Mouse (Mus musculus): ENCODE data around the gene Dock2. TPM values are rescaled to one million over a fixed set of nuclear protein-coding genes. Genes with fewer than 3 reads are reported as not detected.

The Dock2 gene
- polyA plus RNA-seq, 1 experiment: not detected

GRCm38 (mm10) chr11:34416619-34416979 lies 367.1 kb downstream of the Dock2 start:
- Histone ChIP-seq H3K27me3 (ENCODE audit: control insufficient read depth, insufficient read depth, low read length, poor library complexity, severe bottlenecking) (0 out of 2 replicates have a peak, but pooled peaks cover 2% of the 10 kb centered on the region), H3K27ac (ENCODE audit: insufficient read depth, low read length) (no peak overlapping the region), H3K9me3 (replicated peaks; ENCODE audit: control insufficient read depth, insufficient read depth, low read length, poor library complexity, severe bottlenecking) (peaks cover 3% of the 10 kb centered on the region), H3K36me3 (ENCODE audit: control insufficient read depth, insufficient read depth, low read length, poor library complexity, severe bottlenecking) (no peaks in the 10 kb centered on the region), H3K4me3 (ENCODE audit: low read depth, low read length) (no peak overlapping the region), H3K4me1 (ENCODE audit: control insufficient read depth, insufficient read depth, low read length) (no peaks in the 10 kb centered on the region), H3K9ac (ENCODE audit: low read depth, poor library complexity, severe bottlenecking) (no peak overlapping the region)
- TF ChIP-seq CTCF (IDR thresholded peaks at IDR 0.05; ENCODE audit: low read depth, low read length) (no peak), POLR2A (IDR thresholded peaks at IDR 0.05; ENCODE audit: insufficient read depth, low read length) (no peak)

- Histone ChIP-seq H3K4me1 (ENCODE audit: control insufficient read depth, insufficient read depth, low read length) (no peaks in the 10 kb centered on the region), H3K27me3 (ENCODE audit: control insufficient read depth, insufficient read depth, low read length, poor library complexity, severe bottlenecking) (0 out of 2 replicates have a peak, but pooled peaks cover 2% of the 10 kb centered on the region), H3K9ac (ENCODE audit: low read depth, poor library complexity, severe bottlenecking) (no peak overlapping the region), H3K9me3 (replicated peaks; ENCODE audit: control insufficient read depth, insufficient read depth, low read length, poor library complexity, severe bottlenecking) (peaks cover 3% of the 10 kb centered on the region), H3K36me3 (ENCODE audit: control insufficient read depth, insufficient read depth, low read length, poor library complexity, severe bottlenecking) (no peaks in the 10 kb centered on the region), H3K4me3 (ENCODE audit: low read depth, low read length) (no peak overlapping the region), H3K27ac (ENCODE audit: insufficient read depth, low read length) (no peak overlapping the region)
- TF ChIP-seq CTCF (IDR thresholded peaks at IDR 0.05; ENCODE audit: low read depth, low read length) (no peak), POLR2A (IDR thresholded peaks at IDR 0.05; ENCODE audit: insufficient read depth, low read length) (no peak), EP300 (IDR thresholded peaks at IDR 0.05; ENCODE audit: insufficient read depth, low read depth, low read length) (no peak)
Measured at GRCm38 (mm10) chr11:34415884-34416618, 367.6 kb downstream of the Dock2 start.

GRCm38 (mm10) chr11:34406850-34407249 lies 376.8 kb downstream of the Dock2 start:
- no peaks in the 10 kb centered on the region for H3K27me3 ChIP-seq (ENCODE audit: control insufficient read depth, insufficient read depth, low read length, poor library complexity, severe bottlenecking)
- no peak overlapping the region for H3K4me3 ChIP-seq (ENCODE audit: low read depth, low read length)
- no peaks in the 10 kb centered on the region for H3K36me3 ChIP-seq (ENCODE audit: control insufficient read depth, insufficient read depth, low read length, poor library complexity, severe bottlenecking)
- H3K4me1 ChIP-seq (ENCODE audit: control insufficient read depth, insufficient read depth, low read length): no peaks in the 10 kb centered on the region
- H3K27ac ChIP-seq (ENCODE audit: insufficient read depth, low read length): no peak overlapping the region
- H3K9me3 ChIP-seq (replicated peaks; ENCODE audit: control insufficient read depth, insufficient read depth, low read length, poor library complexity, severe bottlenecking): no peaks in the 10 kb centered on the region
- TF ChIP-seq EP300 (IDR thresholded peaks at IDR 0.05; ENCODE audit: insufficient read depth, low read depth, low read length): no peak
- no peak for TF ChIP-seq CTCF (IDR thresholded peaks at IDR 0.05; ENCODE audit: low read depth, low read length)
- TF ChIP-seq POLR2A (IDR thresholded peaks at IDR 0.05; ENCODE audit: insufficient read depth, low read length): no peak
- H3K9ac ChIP-seq (ENCODE audit: low read depth, poor library complexity, severe bottlenecking): no peak overlapping the region

GRCm38 (mm10) chr11:34406309-34406708 lies 377.4 kb downstream of the Dock2 start:
- TF ChIP-seq EP300 (IDR thresholded peaks at IDR 0.05; ENCODE audit: insufficient read depth, low read depth, low read length): no peak
- TF ChIP-seq CTCF (IDR thresholded peaks at IDR 0.05; ENCODE audit: low read depth, low read length): no peak
- no peak for TF ChIP-seq POLR2A (IDR thresholded peaks at IDR 0.05; ENCODE audit: insufficient read depth, low read length)
- Histone ChIP-seq H3K4me3 (ENCODE audit: low read depth, low read length) (no peak overlapping the region), H3K27ac (ENCODE audit: insufficient read depth, low read length) (no peak overlapping the region), H3K9ac (ENCODE audit: low read depth, poor library complexity, severe bottlenecking) (no peak overlapping the region), H3K4me1 (ENCODE audit: control insufficient read depth, insufficient read depth, low read length) (no peaks in the 10 kb centered on the region), H3K36me3 (ENCODE audit: control insufficient read depth, insufficient read depth, low read length, poor library complexity, severe bottlenecking) (no peaks in the 10 kb centered on the region), H3K27me3 (ENCODE audit: control insufficient read depth, insufficient read depth, low read length, poor library complexity, severe bottlenecking) (no peaks in the 10 kb centered on the region), H3K9me3 (replicated peaks; ENCODE audit: control insufficient read depth, insufficient read depth, low read length, poor library complexity, severe bottlenecking) (no peaks in the 10 kb centered on the region)

GRCm38 (mm10) chr11:34405311-34405710 lies 378.4 kb downstream of the Dock2 start:
- H3K27me3 ChIP-seq (ENCODE audit: control insufficient read depth, insufficient read depth, low read length, poor library complexity, severe bottlenecking): no peaks in the 10 kb centered on the region
- no peaks in the 10 kb centered on the region for H3K9me3 ChIP-seq (replicated peaks; ENCODE audit: control insufficient read depth, insufficient read depth, low read length, poor library complexity, severe bottlenecking)
- no peak overlapping the region for H3K9ac ChIP-seq (ENCODE audit: low read depth, poor library complexity, severe bottlenecking)
- TF ChIP-seq EP300 (IDR thresholded peaks at IDR 0.05; ENCODE audit: insufficient read depth, low read depth, low read length) (no peak), CTCF (IDR thresholded peaks at IDR 0.05; ENCODE audit: low read depth, low read length) (no peak), POLR2A (IDR thresholded peaks at IDR 0.05; ENCODE audit: insufficient read depth, low read length) (no peak)
- no peak overlapping the region for H3K27ac ChIP-seq (ENCODE audit: insufficient read depth, low read length)
- H3K36me3 ChIP-seq (ENCODE audit: control insufficient read depth, insufficient read depth, low read length, poor library complexity, severe bottlenecking): no peaks in the 10 kb centered on the region
- no peaks in the 10 kb centered on the region for H3K4me1 ChIP-seq (ENCODE audit: control insufficient read depth, insufficient read depth, low read length)
- no peak overlapping the region for H3K4me3 ChIP-seq (ENCODE audit: low read depth, low read length)

- Histone ChIP-seq H3K27me3 (ENCODE audit: control insufficient read depth, insufficient read depth, low read length, poor library complexity, severe bottlenecking) (no peaks in the 10 kb centered on the region), H3K9me3 (replicated peaks; ENCODE audit: control insufficient read depth, insufficient read depth, low read length, poor library complexity, severe bottlenecking) (no peaks in the 10 kb centered on the region), H3K4me3 (ENCODE audit: low read depth, low read length) (no peak overlapping the region), H3K4me1 (ENCODE audit: control insufficient read depth, insufficient read depth, low read length) (no peaks in the 10 kb centered on the region), H3K27ac (ENCODE audit: insufficient read depth, low read length) (no peak overlapping the region), H3K9ac (ENCODE audit: low read depth, poor library complexity, severe bottlenecking) (no peak overlapping the region), H3K36me3 (ENCODE audit: control insufficient read depth, insufficient read depth, low read length, poor library complexity, severe bottlenecking) (no peaks in the 10 kb centered on the region)
- TF ChIP-seq CTCF (IDR thresholded peaks at IDR 0.05; ENCODE audit: low read depth, low read length): no peak
- TF ChIP-seq EP300 (IDR thresholded peaks at IDR 0.05; ENCODE audit: insufficient read depth, low read depth, low read length): no peak
- no peak for TF ChIP-seq POLR2A (IDR thresholded peaks at IDR 0.05; ENCODE audit: insufficient read depth, low read length)
Measured at GRCm38 (mm10) chr11:34401343-34401742, 382.3 kb downstream of the Dock2 start.
